Mouse (Mus musculus): ENCODE data around the gene Ier5.

Ier5 gene

DNA sequence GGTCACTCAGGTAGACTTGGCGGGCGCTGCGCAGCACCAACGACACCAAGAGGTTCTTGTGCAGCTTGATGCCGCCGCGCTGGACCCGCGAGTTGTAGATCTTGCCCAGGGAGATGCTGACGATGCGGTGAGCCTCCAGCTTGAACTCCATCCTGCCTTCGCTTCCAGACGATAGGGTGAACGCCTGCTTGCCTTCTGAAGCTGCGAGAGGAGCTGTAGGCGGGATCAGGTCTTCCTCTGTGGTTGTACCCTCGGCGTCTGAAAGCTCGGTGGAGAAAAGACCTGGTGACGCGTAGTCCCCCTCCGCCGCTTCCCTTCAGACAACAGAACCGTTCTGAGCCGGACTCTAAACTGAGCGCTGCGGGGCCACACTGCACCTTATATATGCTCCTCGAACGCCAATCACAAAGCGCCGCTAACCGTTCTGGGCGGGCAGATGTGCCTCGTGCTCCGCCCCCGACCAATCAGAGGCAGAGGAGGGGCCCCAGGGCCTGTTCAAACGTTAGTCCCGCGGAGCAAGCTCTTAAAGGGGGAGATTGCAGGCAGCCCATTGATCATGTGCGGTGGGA, at the start of gene Ier5:
Gene Ier5, minus strand, starts transcription at position 357 of the 569 bp plus-strand sequence.
- DNase-seq = peak; percentile 96

DNA sequence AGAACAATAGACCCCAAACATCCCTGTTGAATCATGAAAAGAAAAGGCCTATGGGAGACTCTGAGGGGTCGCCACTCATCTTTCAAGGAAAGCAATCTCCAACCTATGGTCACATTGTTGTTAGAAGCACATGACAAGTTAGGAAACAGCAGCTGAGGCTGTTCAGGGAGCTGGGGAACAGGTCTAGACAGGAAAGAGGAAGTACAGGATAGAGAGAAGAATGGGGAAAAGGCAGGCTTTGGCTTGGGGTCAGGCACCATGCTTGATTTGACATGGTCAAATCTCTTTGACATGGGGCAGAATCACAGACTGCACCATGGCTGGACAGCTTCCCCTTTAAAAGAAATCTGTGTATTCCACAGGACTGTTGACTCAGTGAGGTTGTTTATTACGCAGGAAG, 47.8 kb upstream of the Ier5 start:
- no peak for DNase-seq

DNA sequence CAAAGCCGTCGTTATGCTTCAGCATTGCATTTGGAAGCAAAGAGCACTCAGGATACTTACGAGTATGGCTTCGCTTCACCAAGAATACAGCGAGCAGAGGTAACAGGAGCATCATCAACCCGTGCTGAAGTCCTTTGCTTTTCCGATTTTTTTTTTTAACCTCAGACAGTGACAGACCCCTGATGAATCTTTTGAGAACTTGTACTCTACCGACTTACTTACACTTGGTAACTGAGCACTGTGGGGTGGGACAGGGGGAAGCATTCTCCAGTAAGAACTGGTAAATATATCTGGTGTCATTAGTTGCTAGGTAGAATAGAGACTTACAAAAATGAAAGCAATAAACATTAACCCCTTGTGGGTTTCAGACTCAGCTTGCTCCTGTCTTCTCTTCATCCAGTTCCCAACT, 47.1 kb upstream of the Ier5 start, which contains the start of gene Mr1:
Gene Mr1, minus strand, starts transcription at position 243 of the 409 bp plus-strand sequence.
- DNase-seq = no peak

DNA sequence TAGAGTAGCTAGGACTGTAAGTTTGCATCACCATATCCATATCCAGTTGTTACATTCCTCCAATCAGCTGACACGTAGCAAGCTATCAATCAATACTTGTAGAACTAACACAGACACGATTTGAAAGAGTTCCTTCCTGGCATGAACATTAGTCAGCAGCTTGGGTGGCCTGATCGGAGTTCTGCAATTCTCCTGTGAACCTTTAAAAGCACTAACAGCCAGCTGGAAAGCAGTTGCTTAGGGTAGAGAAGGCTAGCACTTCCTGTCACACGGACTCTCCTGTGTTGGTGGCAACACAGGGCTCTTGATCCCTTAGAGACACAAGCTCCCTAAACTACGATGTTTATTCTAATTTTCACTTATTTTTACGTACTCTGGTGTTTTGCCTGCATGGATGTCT, 46.2 kb upstream of the Ier5 start:
- DNase-seq = no peak

DNA sequence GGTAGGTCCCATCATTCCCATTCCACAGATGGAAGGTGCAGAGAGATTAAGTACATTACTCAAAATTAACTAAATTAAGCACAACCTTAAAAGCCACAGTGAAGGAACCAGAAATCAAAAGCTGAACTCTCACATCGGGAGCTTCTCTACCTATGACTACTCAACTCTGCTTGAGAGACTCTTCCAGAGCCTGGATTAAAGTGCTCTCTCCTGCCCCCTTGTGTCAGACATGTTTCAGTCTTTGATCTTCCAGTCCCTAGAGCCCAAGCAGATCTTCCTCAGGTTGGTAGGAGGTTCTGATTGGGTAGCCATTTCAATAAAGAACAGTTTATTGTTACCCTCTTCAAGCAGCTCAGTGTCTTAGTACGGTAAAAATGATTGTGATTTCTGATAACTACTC, 40.6 kb upstream of the Ier5 start:
- DNase-seq = peak; percentile 60

DNA sequence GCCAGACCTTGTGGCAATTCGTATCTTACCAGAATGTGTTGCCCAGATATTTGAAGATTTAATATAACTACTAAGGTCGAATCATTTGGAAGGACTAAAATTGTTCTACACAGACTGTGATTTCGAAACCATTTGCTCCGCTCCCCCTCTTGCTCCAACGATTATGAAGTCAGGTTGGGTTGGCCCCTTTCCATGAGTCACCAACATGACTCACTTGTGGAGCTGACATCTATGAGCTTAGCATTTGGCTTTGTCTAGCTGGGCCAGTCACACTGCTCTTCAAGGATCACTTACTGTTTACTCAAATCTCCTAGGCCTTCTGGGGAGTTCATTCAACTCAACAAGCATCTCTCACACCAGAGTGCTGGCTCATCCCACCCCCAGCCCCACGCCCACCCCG, 39.4 kb upstream of the Ier5 start:
- DNase-seq = no peak

DNA sequence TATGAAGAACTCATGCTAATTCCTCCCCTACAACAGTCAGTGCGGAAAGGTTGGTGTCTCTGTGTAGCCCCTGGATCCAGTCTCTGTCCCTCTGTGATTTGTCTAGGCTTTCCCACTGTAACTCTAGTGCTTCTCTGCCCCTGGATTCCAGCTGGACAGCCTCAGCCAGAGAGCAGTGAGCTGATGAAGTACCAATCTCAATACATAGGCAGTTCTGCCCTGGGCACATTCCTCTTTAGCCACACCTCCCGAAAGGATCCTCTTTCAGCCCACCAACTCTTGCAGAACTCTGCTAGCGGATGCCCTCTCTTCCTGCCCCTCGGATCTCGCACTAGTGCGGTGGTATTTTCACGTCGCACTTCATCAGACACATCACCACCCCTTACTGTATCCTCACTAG, 35.4 kb upstream of the Ier5 start:
- no peak for DNase-seq

DNA sequence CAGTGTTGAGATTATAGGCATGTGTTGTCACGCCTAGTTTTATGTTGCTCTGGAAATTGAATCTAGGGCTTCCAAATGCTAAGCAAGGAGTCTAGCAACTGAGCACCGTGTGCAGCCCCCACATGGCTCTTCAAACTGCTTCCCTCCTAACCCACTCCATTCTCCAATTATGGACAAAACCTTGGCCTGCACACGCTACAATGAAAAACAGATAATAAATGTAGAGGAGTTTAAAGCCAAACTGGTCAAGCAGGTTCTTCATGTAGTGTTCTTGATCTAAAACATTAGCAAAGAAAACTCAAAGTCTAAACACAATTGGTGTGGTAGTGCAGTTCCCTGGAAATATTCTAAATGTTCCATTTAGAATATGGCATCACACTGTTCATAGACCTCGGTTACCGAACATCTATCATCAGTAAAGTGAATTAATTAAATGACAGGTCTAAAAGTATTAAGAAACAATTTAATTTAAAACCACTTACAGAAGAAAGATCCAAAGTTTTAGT, 28.0 kb upstream of the Ier5 start:
- DNase-seq = no peak

DNA sequence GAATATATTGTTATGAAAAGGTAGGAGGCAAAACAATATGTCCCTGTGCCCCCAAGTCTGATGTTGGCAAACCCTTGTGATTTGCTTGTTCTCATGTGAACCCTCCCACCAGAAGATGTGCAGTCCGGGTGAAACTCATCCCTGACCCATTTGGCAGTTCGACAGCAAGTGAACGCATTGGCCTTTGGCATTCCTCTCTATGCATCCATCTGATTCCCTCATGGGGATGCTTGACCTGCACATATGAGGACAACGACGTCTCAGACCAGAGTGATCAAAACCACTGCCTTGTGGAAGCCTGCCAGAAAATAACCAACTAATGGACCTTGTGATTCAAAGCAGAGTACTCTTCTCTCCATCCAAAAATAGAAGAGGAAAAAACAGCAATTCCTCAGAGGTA, 27.3 kb upstream of the Ier5 start:
- no peak for DNase-seq

DNA sequence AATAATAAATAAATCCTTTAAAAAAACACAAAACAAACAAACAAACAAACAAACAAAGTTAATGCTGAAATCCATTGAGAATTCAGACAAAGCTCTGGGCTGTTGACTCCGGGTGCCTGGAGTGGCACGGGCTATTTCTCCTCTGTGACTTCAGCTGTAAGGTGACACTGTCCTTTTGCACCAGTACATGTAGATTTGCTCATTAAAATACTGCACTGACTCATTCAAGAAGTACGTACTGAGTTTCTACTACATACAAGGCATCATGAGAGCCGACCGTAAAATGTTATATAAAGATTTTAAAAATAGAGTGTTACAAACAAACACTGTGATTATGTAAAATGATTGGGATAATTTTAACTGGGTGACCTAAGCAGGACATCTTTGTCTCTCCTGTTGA, 25.0 kb upstream of the Ier5 start:
- DNase-seq = no peak

DNA sequence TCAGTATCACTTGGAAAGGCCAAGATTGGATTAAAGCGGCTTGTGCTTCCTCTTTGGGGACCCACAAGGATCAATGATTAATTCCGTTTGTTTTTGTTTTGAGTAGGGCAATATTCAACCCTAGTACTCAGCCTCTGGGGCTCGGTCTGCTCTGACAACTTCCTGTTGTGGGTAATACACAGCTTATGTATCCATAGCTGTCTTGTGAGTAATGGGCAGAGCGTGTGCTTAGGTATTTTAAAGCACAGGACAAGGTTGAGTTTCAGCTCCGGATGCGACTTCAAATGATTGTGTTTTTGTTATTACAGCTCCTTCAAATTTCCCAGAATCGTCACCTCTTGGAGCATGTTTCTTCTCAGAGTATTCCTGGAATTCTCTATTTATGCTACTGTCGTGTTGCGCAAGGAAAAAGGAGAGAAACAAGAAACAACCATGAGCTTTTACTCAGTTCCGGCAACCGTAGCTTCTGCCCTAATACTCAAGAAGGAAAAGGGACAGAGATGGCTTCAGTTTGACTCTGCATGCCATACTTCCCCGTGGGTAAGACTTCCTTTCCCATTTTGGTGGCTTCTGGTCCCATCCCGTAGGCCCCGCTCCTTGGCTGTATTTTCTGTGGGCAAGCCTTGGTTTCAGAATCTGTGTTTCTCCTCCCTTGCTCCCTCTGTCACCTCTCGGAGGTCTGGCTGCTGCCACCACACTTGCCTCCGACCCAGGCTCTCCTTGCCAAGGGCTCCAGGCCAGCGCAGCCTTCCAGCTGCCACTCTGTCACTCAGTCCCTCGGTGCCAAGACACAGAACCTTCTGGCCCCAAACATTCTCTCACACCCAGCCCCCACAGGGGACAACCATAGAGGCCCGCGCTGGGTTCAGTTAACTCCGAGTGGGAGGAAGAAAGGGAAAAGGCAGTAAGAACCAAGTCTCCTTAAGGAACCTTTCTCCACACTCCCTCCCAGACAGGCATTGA, 22.8 kb upstream of the Ier5 start:
- peak; percentile 87 for DNase-seq

DNA sequence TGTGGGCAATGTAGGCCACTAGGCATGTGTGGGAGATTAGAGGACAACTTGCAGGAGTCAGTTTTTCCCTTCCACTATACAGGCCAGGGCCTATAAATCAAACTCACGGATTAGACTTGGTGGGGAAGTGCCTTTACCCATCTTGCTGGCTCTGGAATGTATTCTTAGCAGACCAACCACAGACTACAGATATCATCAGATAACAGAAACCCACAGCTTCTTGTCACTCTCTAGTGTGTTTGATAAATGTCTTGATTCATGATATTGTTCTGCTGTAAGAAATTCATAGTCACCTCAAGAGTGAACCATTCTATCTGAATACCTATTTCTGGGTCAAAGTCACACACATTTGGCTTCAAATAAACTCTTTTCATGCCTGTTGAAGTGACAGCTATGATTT, 20.3 kb upstream of the Ier5 start:
- DNase-seq = no peak

DNA sequence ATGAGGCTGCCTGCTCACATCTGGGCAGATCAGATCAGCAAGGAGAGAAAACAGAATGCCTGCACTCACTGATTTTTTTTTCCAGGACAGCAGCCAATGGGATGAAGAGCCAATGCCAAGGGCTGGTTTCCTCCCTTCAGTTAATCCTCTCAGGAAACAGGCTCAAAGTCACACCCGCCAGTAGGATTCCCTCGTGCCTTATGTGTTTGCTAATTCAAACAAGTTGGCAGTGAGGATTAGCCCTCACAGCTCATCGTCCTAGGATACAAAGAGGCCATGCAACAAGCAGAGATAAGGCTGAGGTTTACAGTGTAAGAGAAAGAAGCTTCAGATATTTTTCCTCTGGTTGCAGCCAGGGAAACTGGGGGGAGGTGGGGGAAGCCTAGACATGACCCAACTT, 14.5 kb upstream of the Ier5 start:
- no peak for DNase-seq

DNA sequence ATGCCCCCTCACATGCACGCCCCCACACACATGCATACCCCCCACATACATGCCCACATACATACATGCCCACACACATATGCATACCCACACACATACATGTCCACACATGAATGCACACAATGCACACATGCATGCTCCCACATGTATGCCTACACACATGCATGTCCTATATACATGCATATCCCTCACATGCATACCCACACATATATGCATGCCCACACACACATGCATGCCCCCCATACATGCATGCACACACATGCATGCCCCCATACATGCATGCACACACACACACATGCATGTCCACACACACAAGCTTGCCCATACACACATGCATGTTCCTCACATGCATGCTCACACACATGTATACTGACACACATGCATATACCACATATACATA, 13.4 kb upstream of the Ier5 start:
- no peak for DNase-seq

DNA sequence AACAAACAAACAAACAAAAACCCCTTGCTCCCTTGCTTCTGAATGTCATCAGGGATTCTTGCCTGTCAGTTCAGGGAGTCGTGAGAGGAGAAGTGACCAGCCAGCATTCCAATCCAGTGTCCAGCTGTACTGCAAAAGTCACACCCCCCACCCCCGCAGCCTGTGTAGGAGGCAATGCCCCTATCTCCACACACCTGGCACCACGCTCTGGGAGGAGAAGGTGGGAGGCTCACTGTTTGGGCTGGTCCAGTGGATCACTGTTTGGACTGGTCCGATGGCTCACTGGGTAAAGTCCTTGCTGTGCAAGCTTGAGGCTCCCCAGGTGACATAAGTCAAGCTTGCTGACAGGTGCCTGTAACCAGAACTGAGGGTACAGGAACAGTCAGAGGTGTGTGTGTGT, 12.7 kb upstream of the Ier5 start:
- DNase-seq = no peak

DNA sequence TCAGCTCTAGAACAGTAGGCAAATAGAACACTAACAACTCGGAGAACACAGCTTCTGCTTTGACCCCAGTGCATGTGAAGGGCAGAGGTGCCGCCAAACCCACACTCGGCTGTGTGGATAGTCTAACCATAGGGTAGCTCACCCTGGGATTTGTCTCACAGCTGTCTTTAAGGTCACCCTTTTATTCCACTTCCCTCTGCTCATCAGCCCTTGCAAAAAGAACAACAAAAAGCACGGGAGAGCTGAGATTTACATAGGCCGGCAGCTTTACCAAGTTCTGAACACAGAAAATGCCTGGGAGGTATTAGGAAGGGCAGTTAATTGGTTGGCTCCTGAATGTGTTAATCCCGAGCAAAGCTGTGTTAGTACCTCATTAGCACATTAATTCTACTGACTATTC, 12.1 kb upstream of the Ier5 start:
- no peak for DNase-seq

DNA sequence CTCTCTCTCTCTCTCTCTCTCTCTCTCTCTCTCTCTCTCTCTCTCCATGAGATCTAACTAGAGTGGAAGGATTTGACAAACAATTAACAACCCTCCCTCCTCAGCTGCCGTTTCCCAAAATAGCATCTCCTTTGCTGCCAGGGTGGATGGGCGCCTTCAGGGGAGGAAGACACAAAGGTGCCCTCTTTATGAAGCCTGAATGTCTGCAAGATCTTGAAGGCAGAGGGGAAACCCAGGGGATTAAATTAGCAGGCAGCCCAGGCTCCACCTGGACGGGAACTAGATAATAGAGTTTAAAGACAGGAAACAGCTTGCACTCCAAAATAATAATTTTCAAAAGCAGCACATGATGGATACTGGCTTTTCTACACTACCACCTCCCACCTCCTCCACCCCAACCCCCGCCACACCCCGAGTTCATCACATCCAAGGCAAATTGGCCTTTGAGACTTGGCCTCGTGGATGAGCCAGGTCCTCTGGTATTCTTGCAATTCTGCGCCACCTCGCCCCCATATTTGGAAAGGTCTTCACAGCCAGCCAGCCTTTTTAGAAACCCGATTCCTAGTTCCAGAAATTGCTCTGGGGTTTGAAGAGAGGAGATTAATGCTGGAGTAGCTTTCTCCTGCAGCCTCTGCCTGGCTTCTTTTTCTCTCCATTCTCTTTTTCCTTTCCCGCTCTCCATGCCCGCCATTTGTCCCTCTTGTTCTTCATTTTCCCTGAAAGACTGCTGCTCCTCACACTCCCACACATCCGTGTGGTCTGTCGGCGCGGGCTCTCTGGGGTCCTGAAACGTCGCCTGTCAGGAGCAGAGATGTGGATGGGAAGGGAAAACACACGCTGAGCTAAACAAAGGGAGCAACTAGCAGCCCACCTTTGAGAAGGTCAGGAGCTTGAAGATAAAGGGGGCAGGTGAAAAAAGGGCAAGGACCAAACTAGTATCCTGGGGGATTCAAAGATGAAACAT, 10.2 kb upstream of the Ier5 start:
- no peak for DNase-seq

DNA sequence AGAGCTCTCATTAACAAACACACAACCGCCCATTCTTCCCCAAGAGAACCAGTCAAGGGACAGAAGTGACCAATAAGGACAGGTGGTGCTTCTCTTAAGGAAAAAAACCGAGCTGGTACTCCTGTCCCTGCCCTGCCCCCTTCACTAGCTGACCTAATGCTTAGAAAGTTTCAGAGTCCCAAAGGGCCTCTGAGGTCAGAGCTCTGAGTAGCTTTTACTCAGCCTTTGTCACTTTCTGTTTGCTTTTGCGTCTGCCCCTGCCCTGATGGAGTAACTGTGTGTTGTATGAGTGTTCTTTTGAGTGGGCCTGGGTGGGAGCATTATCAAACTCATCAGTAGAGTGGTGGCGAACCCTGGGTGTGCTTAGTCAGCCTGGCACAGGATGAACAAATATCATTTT, 9.0 kb upstream of the Ier5 start:
- no peak for DNase-seq

DNA sequence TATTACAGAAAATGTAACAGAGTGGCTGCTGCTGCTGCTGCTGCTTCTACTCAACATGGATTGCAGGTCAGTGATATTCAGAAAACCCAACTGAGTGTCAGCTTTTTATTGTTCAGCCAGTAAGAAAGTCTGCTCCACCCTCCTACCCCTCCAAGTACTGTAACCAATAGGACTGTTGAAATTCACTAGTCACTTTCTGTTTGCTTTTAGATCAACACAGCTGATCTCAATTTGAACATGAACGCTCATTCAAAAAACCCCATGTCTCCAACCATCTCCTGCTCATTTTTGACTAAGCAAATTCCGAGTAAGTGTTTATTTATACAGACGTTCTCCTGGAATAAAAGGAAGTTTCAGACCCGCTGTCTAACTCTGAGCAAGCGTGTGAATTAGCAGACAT, 8.4 kb upstream of the Ier5 start:
- DNase-seq = no peak

DNA sequence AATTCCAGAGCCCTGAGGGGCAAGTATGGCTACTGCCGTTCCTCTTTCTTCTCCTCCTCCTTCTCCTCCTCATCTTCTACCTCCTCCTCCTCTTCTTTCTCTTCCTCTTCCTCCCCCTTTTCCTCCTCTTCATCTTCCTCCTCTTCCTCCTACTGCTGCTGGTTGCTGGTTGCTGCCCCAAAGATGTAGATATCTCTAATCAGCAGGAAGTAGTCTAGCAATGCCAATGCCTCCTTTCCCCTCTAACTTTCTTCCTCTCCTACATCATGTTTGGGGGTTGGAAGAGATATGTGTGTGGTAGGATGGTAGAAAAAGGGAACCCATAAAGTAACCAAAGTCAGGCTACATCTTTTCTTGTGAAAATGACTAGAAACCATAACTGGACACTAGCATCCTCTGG, 6.9 kb upstream of the Ier5 start:
- no peak for DNase-seq

DNA sequence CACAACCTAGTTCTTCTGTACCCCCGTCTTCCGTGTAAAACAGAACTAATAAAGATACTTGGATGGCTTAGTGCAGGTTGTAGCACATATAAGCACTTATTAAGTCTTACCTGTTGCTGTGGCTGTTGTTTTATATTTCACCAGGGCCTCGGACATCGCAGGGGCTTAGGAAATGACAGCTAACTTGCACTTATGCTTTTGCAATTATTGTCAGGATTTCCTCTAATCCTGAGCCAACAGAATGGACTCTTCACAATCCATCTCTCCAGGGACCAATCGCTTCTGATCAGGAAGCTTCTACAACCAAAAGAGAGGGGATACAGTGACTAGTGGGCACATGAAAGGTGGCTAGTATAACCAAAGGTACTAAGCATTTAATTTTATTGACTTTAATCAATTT, 4.6 kb upstream of the Ier5 start:
- no peak for DNase-seq

DNA sequence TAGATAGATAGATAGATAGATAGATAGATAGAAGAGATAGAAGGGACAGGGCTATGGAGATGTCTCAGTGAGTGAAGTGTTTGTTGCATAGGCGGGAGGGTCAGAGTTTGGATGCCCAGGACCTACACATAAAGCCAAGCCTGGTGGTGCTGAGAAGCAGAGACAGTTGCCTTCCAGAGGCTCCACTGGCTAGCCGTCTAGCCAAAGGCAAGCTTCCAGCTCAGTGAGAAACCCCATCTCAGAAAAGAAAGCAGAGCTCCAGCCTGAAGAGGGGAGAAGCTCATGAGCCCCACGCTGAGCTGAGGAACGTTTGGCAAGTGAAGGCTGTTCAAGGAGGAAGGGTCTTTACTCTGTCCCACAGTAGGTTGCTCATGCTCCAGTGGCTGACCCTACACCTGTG, 3.2 kb upstream of the Ier5 start:
- DNase-seq = no peak

All from cerebellum, adult 11-12 months (tissue).